Mouse (Mus musculus) right cerebral cortex, postnatal 4 days (tissue): ENCODE data around the gene Sept9.
"Not testable (repeated sequence)": the region's sequence is repeated elsewhere in the genome, so short reads cannot be mapped to it uniquely, and the experiment has no call there.

Source experiments
- DNase-seq: peaks from one replicate; pipeline ENCODE4 v3.0.0-alpha.2; 2022

The Sept9 gene

GRCm38 (mm10) chr11:117316441-117317331, 117.2 kb downstream of the Sept9 start:
- no peak for DNase-seq

GRCm38 (mm10) chr11:117317429-117318101, 118.1 kb downstream of the Sept9 start:
- DNase-seq = no peak

- DNase-seq = no peak
These were observed 118.7 kb downstream of the Sept9 start for GRCm38 (mm10) chr11:117318202-117318601.

- DNase-seq = no peak
These were observed 119.5 kb downstream of the Sept9 start for GRCm38 (mm10) chr11:117318731-117319542.

GRCm38 (mm10) chr11:117319543-117320335, 120.3 kb downstream of the Sept9 start:
- DNase-seq = no peak

GRCm38 (mm10) chr11:117320482-117320881, 121.0 kb downstream of the Sept9 start:
- no peak for DNase-seq

GRCm38 (mm10) chr11:117321311-117321971, 122.0 kb downstream of the Sept9 start:
- no peak for DNase-seq

GRCm38 (mm10) chr11:117322311-117322710, 122.8 kb downstream of the Sept9 start:
- DNase-seq = no peak

- no peak for DNase-seq
These were observed 123.5 kb downstream of the Sept9 start for GRCm38 (mm10) chr11:117322730-117323579.

- DNase-seq = no peak
These were observed 124.6 kb downstream of the Sept9 start for GRCm38 (mm10) chr11:117323976-117324574.

- not testable (repeated sequence) for DNase-seq
These were observed 125.3 kb downstream of the Sept9 start for GRCm38 (mm10) chr11:117324718-117325117.

GRCm38 (mm10) chr11:117325131-117325467, 125.6 kb downstream of the Sept9 start:
- DNase-seq = no peak

- DNase-seq = no peak
These were observed 126.1 kb downstream of the Sept9 start for GRCm38 (mm10) chr11:117325468-117326139.

- no peak for DNase-seq
These were observed 126.8 kb downstream of the Sept9 start for GRCm38 (mm10) chr11:117326140-117326725.

GRCm38 (mm10) chr11:117326867-117327600, 127.6 kb downstream of the Sept9 start:
- no peak for DNase-seq

GRCm38 (mm10) chr11:117327633-117328032, 128.2 kb downstream of the Sept9 start:
- DNase-seq = no peak

GRCm38 (mm10) chr11:117330076-117330950, 130.9 kb downstream of the Sept9 start:
- DNase-seq = no peak

- no peak for DNase-seq
These were observed 131.4 kb downstream of the Sept9 start for GRCm38 (mm10) chr11:117330951-117331254.
